Mouse (Mus musculus) heart, embryonic 11.5 days (tissue): ENCODE results near the gene Stambpl1. TPM values are rescaled to one million over a fixed set of nuclear protein-coding genes. Genes with fewer than 3 reads are reported as not detected.

Source experiments
- ATAC-seq: fragments of 200-750 bp; cut with Nextera tagmentation; replicated peaks from 2 replicates; pipeline ENCODE4 v1.8.0; 2017; ENCODE audit warnings: moderate library complexity; ENCODE audit not compliant: insufficient number of reproducible peaks, low FRiP score, low TSS enrichment
- H3K27ac ChIP-seq: fragments of 300-500 bp; sonication (generic); 2 replicates; pipeline ENCODE4 v1.5.1; 2014; ENCODE audit warnings: mild to moderate bottlenecking, low read depth, low read length
- H3K27me3 ChIP-seq: fragments of 300-500 bp; sonication (generic); 2 replicates; pipeline ENCODE4 v1.6.1; 2014; ENCODE audit warnings: mild to moderate bottlenecking, low read length, mixed read lengths; ENCODE audit not compliant: control insufficient read depth, insufficient read depth
- H3K36me3 ChIP-seq: fragments of 300-500 bp; sonication (generic); 2 replicates; pipeline ENCODE4 v1.6.1; 2014; ENCODE audit warnings: mild to moderate bottlenecking, low read length, moderate library complexity, mixed read lengths; ENCODE audit not compliant: control insufficient read depth, insufficient read depth
- H3K4me1 ChIP-seq: fragments of 300-500 bp; sonication (generic); 2 replicates; pipeline ENCODE4 v1.6.1; 2014; ENCODE audit warnings: low read length; ENCODE audit not compliant: control insufficient read depth, insufficient read depth
- H3K4me2 ChIP-seq: fragments of 300-500 bp; sonication (generic); 2 replicates; pipeline ENCODE4 v1.6.1; 2014; ENCODE audit warnings: mild to moderate bottlenecking, moderate library complexity
- H3K4me3 ChIP-seq: fragments of 300-500 bp; sonication (generic); 2 replicates; pipeline ENCODE4 v1.5.1; 2014; ENCODE audit warnings: low read depth, low read length
- H3K9ac ChIP-seq: fragments of 300-500 bp; sonication (generic); 2 replicates; pipeline ENCODE4 v1.6.1; 2014; ENCODE audit warnings: mild to moderate bottlenecking, low read depth, low read length, moderate library complexity
- H3K9me3 ChIP-seq: fragments of 300-500 bp; sonication (generic); replicated peaks from 2 replicates; pipeline ENCODE4 v1.6.1; 2016; ENCODE audit warnings: low read length; ENCODE audit not compliant: control insufficient read depth
- WGBS: fragments of 180-500 bp; shearing (Covaris S2); extraction: QIAGEN DNeasy Blood & Tissue Kit; methylation state at CpG from one replicate; pipeline ENCODE4 v1.1.7; 2014; ENCODE audit not compliant: insufficient replicate concordance; 5-methylcytosine and 5-hydroxymethylcytosine counted together
- polyA plus RNA-seq: library from polyadenylated mRNA; unstranded; fragments of >200 nt; fragmentation: Nextera tagmentation; extraction: Ambion mirVana; gene quantifications from 2 replicates; pipeline ENCODE4 v1.2.1, GENCODE M21; 2014

Stambpl1 gene
- polyA plus RNA-seq, 1 experiment from 2014 or later = 5.2 TPM

DNA sequence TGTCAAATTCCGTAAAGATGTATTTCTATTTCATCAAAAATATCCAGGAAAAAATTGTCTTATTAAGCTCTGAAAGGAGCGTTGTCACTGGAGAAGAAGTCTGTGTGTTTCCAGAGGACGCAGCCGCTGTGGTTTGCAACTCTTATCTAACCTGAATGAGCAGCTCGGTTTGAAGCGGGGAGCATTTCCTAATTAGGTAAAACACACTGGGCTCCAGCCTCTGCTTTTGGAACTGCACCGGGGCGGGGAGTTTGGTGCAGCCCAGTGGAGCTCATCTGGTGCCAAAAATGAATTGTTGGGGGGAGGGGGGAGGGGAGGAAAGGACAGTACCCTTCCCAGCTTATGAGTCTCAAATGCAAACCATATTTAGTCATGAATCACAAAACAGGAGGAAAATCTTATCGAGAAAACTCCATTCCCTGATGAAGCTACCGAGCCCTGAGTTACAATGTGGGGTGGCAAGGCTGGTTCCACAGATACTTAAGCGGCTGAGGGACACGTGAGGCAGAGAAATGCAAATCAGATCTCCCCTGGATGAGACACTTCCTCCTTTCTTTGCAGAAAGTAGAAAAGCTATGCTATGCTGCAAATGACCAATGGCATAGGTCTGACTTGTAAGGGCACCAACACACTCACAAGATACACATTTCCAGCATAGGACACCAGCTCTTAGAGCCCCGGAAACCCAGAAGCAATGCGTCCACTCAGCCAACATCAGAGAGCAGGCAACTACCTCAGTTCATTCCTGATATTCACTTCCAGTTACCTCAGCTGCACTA, 62.3 kb downstream of the Stambpl1 start:
- no peak for ATAC-seq
- Histone ChIP-seq H3K4me1 (no peaks in the 10 kb centered on the region; the same call in 1 of the 2 replicates), H3K36me3 (no peaks in the 10 kb centered on the region), H3K27me3 (no peaks in the 10 kb centered on the region; the same call in 1 of the 2 replicates), H3K4me3 (peak overlapping the region; percentile 49), H3K27ac (peak overlapping the region; percentile 6), H3K9ac (peak overlapping the region; percentile 6), H3K9me3 (no peaks in the 10 kb centered on the region), H3K4me2 (peak overlapping the region; percentile 61)
- WGBS = 18% methylated on average over 14 of the region's 14 CpGs

DNA sequence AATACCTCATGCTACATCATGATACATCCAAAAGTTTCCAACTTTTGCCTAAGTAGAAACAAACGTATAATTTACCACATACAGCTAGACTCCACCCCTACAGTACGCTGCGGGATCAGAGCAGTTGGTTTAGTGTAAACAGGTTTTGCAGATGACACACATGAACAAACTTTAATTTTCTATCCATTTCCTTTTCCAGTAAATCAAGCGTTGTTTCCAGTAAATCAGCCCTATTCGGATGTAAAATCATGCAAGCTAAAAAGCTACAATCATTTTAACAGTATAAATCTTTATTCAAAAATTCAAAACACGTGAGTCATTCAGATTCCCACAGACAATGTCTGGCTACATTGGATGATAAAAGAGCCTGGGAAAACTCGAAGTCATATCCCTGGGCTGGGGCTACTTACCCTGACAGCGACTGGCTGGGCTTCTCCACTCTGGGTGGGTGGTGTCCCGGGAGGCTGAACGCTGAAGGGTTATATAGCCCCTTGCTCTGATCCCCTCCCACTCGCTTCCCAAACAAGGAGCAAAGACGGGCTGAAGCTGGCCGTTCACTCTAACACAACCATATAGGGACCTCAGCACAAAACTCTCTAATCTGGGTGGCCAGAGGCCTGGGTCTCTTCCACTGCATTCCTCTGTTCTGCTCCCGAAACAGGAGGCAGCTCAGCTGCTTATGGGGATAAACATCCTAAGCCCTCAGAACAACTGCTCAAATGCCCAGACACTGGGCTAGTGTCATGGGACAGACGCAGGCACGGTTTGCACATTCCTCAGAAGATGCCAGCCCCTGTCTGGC, 63.1 kb downstream of the Stambpl1 start, which contains the start of gene Acta2:
TSS of gene Acta2 (minus strand) at position 711 of the 802 bp plus-strand sequence.
- peak within 1 kb of the TSS; percentile 6 for H3K27ac ChIP-seq
- ATAC-seq = peak; percentile 70
- no peaks in the 10 kb centered on the region for H3K9me3 ChIP-seq
- no peaks in the 10 kb centered on the region; the same call in 1 of the 2 replicates for H3K27me3 ChIP-seq
- H3K9ac ChIP-seq = peak within 1 kb of the TSS; percentile 6
- H3K4me1 ChIP-seq = no peaks in the 10 kb centered on the region; the same call in 1 of the 2 replicates
- H3K36me3 ChIP-seq = no peaks in the 10 kb centered on the region
- H3K4me2 ChIP-seq = peak within 1 kb of the TSS; percentile 61
- 28% methylated on average over 16 of the region's 16 CpGs for WGBS
- H3K4me3 ChIP-seq = peak within 1 kb of the TSS; percentile 49

GRCm38 (mm10) chr19:34256149-34256548, 64.1 kb downstream of the Stambpl1 start:
- no peak for ATAC-seq
- no peak overlapping the region for H3K9ac ChIP-seq
- no peaks in the 10 kb centered on the region; the same call in 1 of the 2 replicates for H3K4me1 ChIP-seq
- H3K4me3 ChIP-seq = no peak overlapping the region
- no peak overlapping the region for H3K4me2 ChIP-seq
- H3K27ac ChIP-seq = no peak overlapping the region
- WGBS = 76% methylated on average over 5 of the region's 5 CpGs
- H3K36me3 ChIP-seq = no peaks in the 10 kb centered on the region
- no peaks in the 10 kb centered on the region; the same call in 1 of the 2 replicates for H3K27me3 ChIP-seq
- no peaks in the 10 kb centered on the region for H3K9me3 ChIP-seq

GRCm38 (mm10) chr19:34256936-34257335, 64.9 kb downstream of the Stambpl1 start:
- Histone ChIP-seq H3K27ac (no peak overlapping the region), H3K4me2 (no peak overlapping the region), H3K9me3 (no peaks in the 10 kb centered on the region), H3K36me3 (no peaks in the 10 kb centered on the region), H3K27me3 (no peaks in the 10 kb centered on the region; the same call in 1 of the 2 replicates), H3K4me3 (no peak overlapping the region), H3K4me1 (no peaks in the 10 kb centered on the region; the same call in 1 of the 2 replicates), H3K9ac (no peak overlapping the region)
- WGBS = 79% methylated on average over 2 of the region's 2 CpGs
- no peak for ATAC-seq

DNA sequence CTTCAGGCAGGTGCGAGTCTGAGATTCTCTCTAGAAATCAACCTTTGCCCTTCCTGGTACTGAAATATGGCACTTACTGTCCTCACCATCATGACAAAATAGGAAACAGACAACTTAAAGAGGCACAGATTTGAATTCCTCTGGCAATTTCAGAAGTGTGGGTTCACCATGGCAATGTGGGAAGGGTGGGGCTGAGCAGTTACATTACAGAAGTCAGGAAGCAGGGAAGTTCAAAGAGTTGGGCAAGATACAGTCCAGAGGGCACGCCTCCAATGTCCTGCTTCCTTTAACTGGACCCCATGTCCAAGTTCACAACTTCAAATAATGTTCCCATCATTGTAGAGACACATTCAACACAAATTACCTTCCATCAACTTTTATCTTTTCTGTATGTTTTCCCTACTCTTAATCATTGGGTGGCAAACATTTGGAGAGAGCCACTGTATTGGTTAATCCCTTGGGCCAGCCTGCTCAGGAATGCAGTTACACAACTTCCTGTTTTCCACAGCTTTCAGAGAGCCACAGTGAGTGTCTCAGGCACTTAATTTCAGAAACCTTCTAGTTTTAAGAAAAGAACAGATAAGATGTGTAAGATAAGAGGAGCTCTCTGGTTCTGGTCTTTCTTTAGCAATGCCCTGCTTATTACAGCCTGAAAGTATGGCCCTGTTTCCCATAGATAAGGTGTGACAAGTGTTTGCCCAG, 70.4 kb downstream of the Stambpl1 start:
- Histone ChIP-seq H3K9me3 (no peaks in the 10 kb centered on the region), H3K36me3 (no peaks in the 10 kb centered on the region), H3K4me2 (no peak overlapping the region), H3K27me3 (no peaks in the 10 kb centered on the region), H3K4me1 (no peaks in the 10 kb centered on the region), H3K27ac (no peak overlapping the region), H3K4me3 (no peak overlapping the region), H3K9ac (no peak overlapping the region)
- 77% methylated on average over 2 of the region's 2 CpGs for WGBS
- ATAC-seq = no peak

- H3K4me2 ChIP-seq = no peak overlapping the region
- no peaks in the 10 kb centered on the region for H3K27me3 ChIP-seq
Measured at GRCm38 (mm10) chr19:34265604-34266193, 73.7 kb downstream of the Stambpl1 start.

GRCm38 (mm10) chr19:34268991-34269390, 77.0 kb downstream of the Stambpl1 start:
- no peak overlapping the region for H3K4me3 ChIP-seq
- no peak overlapping the region for H3K9ac ChIP-seq
- H3K9me3 ChIP-seq = no peaks in the 10 kb centered on the region
- WGBS = 48% methylated on average over 1 of the region's 1 CpGs
- H3K27ac ChIP-seq = no peak overlapping the region
- no peaks in the 10 kb centered on the region for H3K27me3 ChIP-seq
- no peaks in the 10 kb centered on the region for H3K36me3 ChIP-seq
- no peak for ATAC-seq
- no peak overlapping the region for H3K4me2 ChIP-seq
- no peaks in the 10 kb centered on the region for H3K4me1 ChIP-seq

More at GRCm38 (mm10) chr19:34265604-34266193, 73.7 kb downstream of the Stambpl1 start:
- ATAC-seq = no peak
- Histone ChIP-seq H3K4me1 (no peaks in the 10 kb centered on the region), H3K4me3 (no peak overlapping the region), H3K36me3 (no peaks in the 10 kb centered on the region), H3K9me3 (no peaks in the 10 kb centered on the region), H3K27ac (peak overlapping the region; percentile 41; the same call in 1 of the 2 replicates), H3K9ac (no peak overlapping the region)
- whole genome bisulfite sequencing = 51% methylated on average over 5 of the region's 5 CpGs
